Mouse (Mus musculus): ENCODE measurements at regions not wholly inside any gene's neighbourhood (a gene's known extent, or its start where the extent isn't known, plus 50 kb on each side); places are given as distances from the start of the nearest gene placed in this dataset.

DNA sequence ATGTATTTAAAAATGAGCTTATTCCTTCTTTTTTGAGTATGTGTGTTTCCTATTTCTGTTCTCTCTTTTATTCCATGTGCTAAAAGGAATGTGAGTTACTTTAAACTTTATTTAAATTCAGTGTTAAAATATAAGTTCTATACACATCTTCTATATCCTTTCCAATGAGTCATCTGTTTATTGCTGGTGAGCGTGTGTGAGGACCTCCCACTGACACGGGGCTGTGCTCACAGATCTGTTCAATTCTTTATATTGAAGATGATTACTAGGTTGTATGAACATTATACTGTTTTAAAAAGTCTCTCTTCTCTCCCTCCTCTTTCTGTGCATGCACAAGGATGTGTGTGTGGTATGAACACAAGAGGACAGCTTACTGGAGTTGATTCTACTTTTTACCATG lies 55.3 kb upstream of the Dnajc19 start:
- no peak for DNase-seq (ENCODE audit: low read depth, low spot score)
